Mouse (Mus musculus) kidney, embryonic 14.5 days (tissue): ENCODE data around the gene Hmgb4. TPM values are rescaled to one million over a fixed set of nuclear protein-coding genes. Genes with fewer than 3 reads are reported as not detected.

Source experiments
- ATAC-seq: fragments of 200-750 bp; cut with Nextera tagmentation; 2 replicates; pipeline ENCODE4 v1.8.0; 2017; ENCODE audit warnings: moderate number of reproducible peaks, mild to moderate bottlenecking, moderate TSS enrichment, moderate library complexity; ENCODE audit not compliant: low FRiP score, low TSS enrichment
- H3K27ac ChIP-seq: fragments of 300-500 bp; sonication (generic); 2 replicates; pipeline ENCODE4 v1.5.1; 2014; ENCODE audit warnings: low read depth, mild to moderate bottlenecking, low read length, moderate library complexity, mixed read lengths
- H3K27me3 ChIP-seq: fragments of 300-500 bp; sonication (generic); 2 replicates; pipeline ENCODE4 v1.6.1; 2014; ENCODE audit warnings: mild to moderate bottlenecking, low read length; ENCODE audit not compliant: control insufficient read depth, insufficient read depth
- H3K36me3 ChIP-seq: fragments of 300-500 bp; sonication (generic); 2 replicates; pipeline ENCODE4 v1.6.1; 2014; ENCODE audit warnings: low read length, mixed read lengths; ENCODE audit not compliant: control insufficient read depth, insufficient read depth
- H3K4me1 ChIP-seq: fragments of 300-500 bp; sonication (generic); 2 replicates; pipeline ENCODE4 v1.6.1; 2014; ENCODE audit warnings: low read length, mixed read lengths; ENCODE audit not compliant: control insufficient read depth, insufficient read depth
- H3K4me2 ChIP-seq: fragments of 300-500 bp; sonication (generic); replicated peaks from 2 replicates; pipeline ENCODE4 v1.6.1; 2014; ENCODE audit warnings: low read depth, mild to moderate bottlenecking, low read length
- H3K4me3 ChIP-seq: fragments of 300-500 bp; sonication (generic); 2 replicates; pipeline ENCODE4 v1.5.1; 2014; ENCODE audit warnings: mild to moderate bottlenecking, low read length
- H3K9ac ChIP-seq: fragments of 300-500 bp; sonication (generic); 2 replicates; pipeline ENCODE4 v1.6.1; 2014; ENCODE audit warnings: low read depth, mild to moderate bottlenecking, low read length, moderate library complexity
- H3K9me3 ChIP-seq: fragments of 300-500 bp; sonication (generic); 2 replicates; pipeline ENCODE4 v1.6.1; 2016; ENCODE audit warnings: low read length; ENCODE audit not compliant: control insufficient read depth
- WGBS: fragments of 180-500 bp; shearing (Covaris S2); extraction: QIAGEN DNeasy Blood & Tissue Kit; methylation state at CpG from one replicate; pipeline ENCODE4 v1.1.7; 2014; 5-methylcytosine and 5-hydroxymethylcytosine counted together
- polyA plus RNA-seq: library from polyadenylated mRNA; unstranded; fragments of >200 nt; fragmentation: Nextera tagmentation; extraction: Ambion mirVana; gene quantifications from 2 replicates; pipeline ENCODE4 v1.2.1, GENCODE M21; 2014

Hmgb4 gene
- polyA plus RNA-seq, 1 experiment from 2014 or later: not detected

- ATAC-seq: no peak
- no peaks in the 10 kb centered on the region for H3K36me3 ChIP-seq
- H3K4me3 ChIP-seq: no peak overlapping the region
- H3K4me2 ChIP-seq: no peak overlapping the region
- no peaks in the 10 kb centered on the region for H3K4me1 ChIP-seq
- H3K27ac ChIP-seq: no peak overlapping the region
- no peak overlapping the region for H3K9ac ChIP-seq
- no peaks in the 10 kb centered on the region for H3K9me3 ChIP-seq
- WGBS: 42% methylated on average over 19 of the region's 19 CpGs
- H3K27me3 ChIP-seq: no peaks in the 10 kb centered on the region
These were observed 19.5 kb downstream of the Hmgb4 start for GRCm38 (mm10) chr4:128241075-128241853.

- H3K9me3 ChIP-seq: no peaks in the 10 kb centered on the region
- H3K27ac ChIP-seq: no peak overlapping the region
- H3K27me3 ChIP-seq: no peaks in the 10 kb centered on the region
- no peaks in the 10 kb centered on the region for H3K36me3 ChIP-seq
- 60% methylated on average over 1 of the region's 1 CpGs for WGBS
- ATAC-seq: no peak
- no peaks in the 10 kb centered on the region for H3K4me1 ChIP-seq
- H3K4me3 ChIP-seq: no peak overlapping the region
- no peak overlapping the region for H3K4me2 ChIP-seq
- H3K9ac ChIP-seq: no peak overlapping the region
These were observed 21.6 kb downstream of the Hmgb4 start for GRCm38 (mm10) chr4:128239113-128239512.

- 0 out of 2 replicates have a peak, but pooled peaks cover 4% of the 10 kb centered on the region for H3K4me1 ChIP-seq
- H3K27ac ChIP-seq: no peak overlapping the region
- H3K9me3 ChIP-seq: no peaks in the 10 kb centered on the region
- no peaks in the 10 kb centered on the region for H3K27me3 ChIP-seq
- no peaks in the 10 kb centered on the region for H3K36me3 ChIP-seq
- no peak for ATAC-seq
- 88% methylated on average over 13 of the region's 13 CpGs for WGBS
- no peak overlapping the region for H3K4me2 ChIP-seq
- H3K9ac ChIP-seq: no peak overlapping the region
- no peak overlapping the region for H3K4me3 ChIP-seq
These were observed 27.3 kb downstream of the Hmgb4 start for GRCm38 (mm10) chr4:128233458-128233857.

- H3K36me3 ChIP-seq: no peaks in the 10 kb centered on the region
- no peaks in the 10 kb centered on the region for H3K27me3 ChIP-seq
- H3K9ac ChIP-seq: no peak overlapping the region
- H3K9me3 ChIP-seq: no peaks in the 10 kb centered on the region
- H3K4me1 ChIP-seq: 0 out of 2 replicates have a peak, but pooled peaks cover 4% of the 10 kb centered on the region
- H3K4me3 ChIP-seq: no peak overlapping the region
- H3K27ac ChIP-seq: 0 out of 2 replicates have a peak overlapping the region, but pooled peaks have one; percentile 17
- 0 out of 2 replicates have a peak, but pooled peaks have one; percentile 29 for ATAC-seq
- H3K4me2 ChIP-seq: no peak overlapping the region
- 24% methylated on average over 13 of the region's 13 CpGs for WGBS
These were observed 33.1 kb downstream of the Hmgb4 start for GRCm38 (mm10) chr4:128227377-128228316.

GRCm38 (mm10) chr4:128224453-128224852 lies 36.3 kb downstream of the Hmgb4 start:
- ATAC-seq: peak; percentile 43; the same call in 1 of the 2 replicates
- 0 out of 2 replicates have a peak, but pooled peaks cover 4% of the 10 kb centered on the region for H3K4me1 ChIP-seq
- no peaks in the 10 kb centered on the region for H3K9me3 ChIP-seq
- H3K4me2 ChIP-seq: no peak overlapping the region
- H3K27ac ChIP-seq: no peak overlapping the region
- no peak overlapping the region for H3K4me3 ChIP-seq
- H3K9ac ChIP-seq: no peak overlapping the region
- WGBS: 44% methylated on average over 6 of the region's 6 CpGs
- no peaks in the 10 kb centered on the region for H3K27me3 ChIP-seq
- no peaks in the 10 kb centered on the region for H3K36me3 ChIP-seq

GRCm38 (mm10) chr4:128217991-128218595 lies 42.7 kb downstream of the Hmgb4 start:
- 72% methylated on average over 13 of the region's 13 CpGs for WGBS
- H3K27ac ChIP-seq: no peak overlapping the region
- no peaks in the 10 kb centered on the region for H3K36me3 ChIP-seq
- H3K4me3 ChIP-seq: no peak overlapping the region
- ATAC-seq: no peak
- no peaks in the 10 kb centered on the region for H3K4me1 ChIP-seq
- no peaks in the 10 kb centered on the region for H3K9me3 ChIP-seq
- H3K27me3 ChIP-seq: no peaks in the 10 kb centered on the region
- no peak overlapping the region for H3K9ac ChIP-seq
- H3K4me2 ChIP-seq: no peak overlapping the region
